Mouse (Mus musculus) forelimb bud, embryonic 11.5 days (tissue): ENCODE measurements at regions not wholly inside any gene's neighbourhood (a gene's known extent, or its start where the extent isn't known, plus 50 kb on each side); places are given as distances from the start of the nearest gene placed in this dataset.
"Not testable (repeated sequence)": the region's sequence is repeated elsewhere in the genome, so short reads cannot be mapped to it uniquely, and the experiment has no call there.

ENCODE experiments used
- DNase-seq: peaks from one replicate; pipeline ENCODE4 v3.0.0-alpha.2; 2012; ENCODE audit warnings: low read depth, low spot score

DNA sequence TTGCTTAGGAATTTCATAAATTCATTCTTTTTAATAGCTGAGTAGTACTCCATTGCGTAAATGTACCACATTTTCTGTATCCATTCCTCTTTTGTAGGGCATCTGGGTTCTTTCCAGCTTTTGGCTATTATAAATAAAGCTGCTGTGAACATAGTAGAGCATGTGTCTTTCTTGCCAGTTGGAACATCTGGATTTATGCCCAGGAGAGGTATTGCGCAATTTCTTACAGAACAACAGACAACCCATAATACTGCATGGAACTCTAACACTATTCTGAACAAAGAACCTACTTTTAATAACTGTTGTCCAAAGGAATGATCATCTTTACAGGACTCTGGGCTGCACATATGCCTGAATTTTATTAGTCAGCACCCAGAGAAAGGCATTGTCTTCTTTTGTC, 373.4 kb downstream of the Casp12 start:
- DNase-seq, result not testable (repeated sequence)

DNA sequence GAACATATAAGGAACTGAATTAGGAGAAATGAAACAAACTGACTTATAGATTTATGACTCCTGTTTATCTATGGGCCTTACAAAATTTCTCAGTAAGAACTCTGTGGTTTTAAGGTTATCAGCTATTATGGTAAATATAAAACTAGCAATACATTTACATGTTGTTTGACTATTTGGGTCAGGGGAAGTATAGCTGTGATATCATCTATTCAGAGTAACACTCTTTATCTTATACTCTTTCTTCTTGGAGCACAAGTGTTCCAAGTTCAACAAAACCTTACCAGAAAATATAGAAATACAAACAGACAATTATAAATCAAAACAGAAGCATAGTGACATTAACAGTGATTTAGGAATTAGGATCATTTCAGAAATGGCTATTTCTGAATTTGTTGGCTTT, 383.6 kb downstream of the Casp12 start:
- DNase-seq, result no peak

DNA sequence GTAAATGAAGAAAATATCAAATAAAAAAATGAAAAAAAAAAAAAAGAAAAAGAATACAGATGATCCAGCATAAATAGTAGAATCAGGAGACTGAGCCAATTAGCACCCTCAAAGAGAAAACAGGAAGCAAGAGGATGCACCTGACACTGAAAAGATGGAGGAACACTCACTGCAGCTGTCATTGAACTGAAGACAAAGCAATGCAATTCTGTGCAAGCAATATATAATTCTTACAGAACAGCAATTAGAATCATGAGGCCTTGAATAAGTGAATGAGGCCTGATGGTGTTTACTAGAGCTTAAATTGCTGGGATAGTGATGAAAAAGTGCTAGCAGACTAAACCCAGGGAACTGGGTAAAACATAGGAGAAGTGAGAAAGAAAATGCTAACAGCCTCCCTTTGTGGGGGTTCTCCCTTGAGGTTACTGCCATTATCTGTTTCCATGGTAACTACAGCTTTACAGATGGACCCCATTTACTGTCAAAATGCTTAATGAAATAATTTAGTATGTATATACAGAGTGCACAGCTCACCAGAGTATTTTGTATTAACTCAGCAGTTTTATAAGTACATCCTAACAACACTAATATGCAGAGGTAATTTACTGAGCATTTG, 407.6 kb downstream of the Casp12 start:
- DNase-seq, result no peak

DNA sequence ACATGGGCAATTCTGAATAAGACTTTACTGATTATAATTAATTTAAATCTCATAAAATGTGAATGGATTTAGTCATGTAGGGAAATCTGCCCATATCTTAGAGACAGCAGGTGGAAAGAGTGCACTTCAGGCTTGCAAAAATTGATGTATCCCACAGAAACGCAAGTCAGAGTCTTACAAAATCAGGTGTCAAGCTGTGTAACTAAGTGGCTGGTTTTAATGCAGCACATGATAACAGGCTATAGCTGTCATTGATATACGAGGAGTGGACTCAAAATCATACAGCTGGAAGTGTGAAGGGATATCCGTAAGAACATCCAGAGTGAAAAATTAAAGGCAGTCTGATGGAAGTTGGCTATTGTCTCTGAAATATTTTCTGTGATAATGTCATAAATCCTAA, 408.6 kb downstream of the Casp12 start:
- DNase-seq, result no peak

DNA sequence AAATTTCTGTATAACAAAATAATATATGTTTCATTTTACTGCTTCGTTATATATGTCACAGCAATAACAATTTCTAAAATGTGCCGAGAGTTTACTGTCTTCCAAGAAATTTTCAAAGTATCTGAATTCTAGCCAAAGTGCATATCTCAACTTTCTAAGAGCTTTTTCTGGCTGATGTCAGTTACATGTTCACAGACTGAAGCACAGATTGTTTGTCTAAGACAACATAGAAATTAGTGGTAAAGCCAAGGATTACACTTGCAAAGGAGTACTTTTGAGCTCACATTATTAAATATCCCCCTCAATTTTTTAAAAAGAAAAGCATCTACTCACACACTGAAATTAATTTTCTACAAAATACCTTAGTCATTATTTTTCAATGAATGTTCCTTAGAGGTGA, 407.2 kb upstream of the Pdgfd start:
- DNase-seq, result no peak

DNA sequence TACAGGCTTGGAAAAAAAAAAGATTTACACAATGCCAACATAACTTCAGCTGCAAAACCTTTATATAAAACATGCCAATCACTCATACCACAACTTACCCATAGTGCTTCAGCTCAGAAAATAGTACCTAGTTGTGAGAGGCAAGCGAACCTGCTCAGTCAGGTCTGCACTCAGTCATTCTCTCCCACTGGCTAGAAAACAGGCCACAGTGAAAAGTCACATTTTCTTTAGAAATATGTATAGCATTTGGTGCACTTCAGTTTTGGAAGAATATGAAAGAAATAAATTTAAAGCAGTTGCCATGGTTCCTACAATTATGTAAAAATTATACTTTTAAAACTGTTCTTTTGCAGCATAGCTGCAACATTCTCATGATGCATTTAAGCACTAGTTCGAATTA, 398.5 kb upstream of the Pdgfd start:
- no peak for DNase-seq

DNA sequence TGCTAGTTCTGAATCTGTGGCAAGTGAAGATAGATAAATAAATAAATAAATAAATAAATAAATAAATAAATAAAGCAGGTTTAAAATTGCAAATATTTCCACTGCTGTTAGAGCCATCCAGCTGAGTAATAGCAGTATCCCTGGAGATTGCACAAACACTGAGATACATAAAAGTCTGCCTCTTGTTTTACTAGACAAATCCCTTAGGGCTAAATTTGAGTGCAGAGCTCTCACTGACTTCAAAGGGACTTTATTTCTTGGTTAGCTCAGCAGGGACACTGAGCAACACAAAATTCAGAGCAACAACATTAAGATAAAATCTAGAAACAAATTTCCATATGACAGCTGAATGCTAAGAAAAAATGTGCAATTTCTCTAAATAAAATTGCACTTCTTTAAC, 397.2 kb upstream of the Pdgfd start:
- DNase-seq, result peak; percentile 5
